Mouse (Mus musculus): ENCODE measurements around the gene Chd6. TPM values are rescaled to one million over a fixed set of nuclear protein-coding genes. Genes with fewer than 3 reads are reported as not detected.
A peak's percentile ranks its signal among the peaks of the same experiment; 100 is the strongest.

The Chd6 gene
- total RNA-seq (2014; rRNA removed) (46.1 and 74.0 TPM in 2 replicates), polyA plus RNA-seq (2015; fragmentation: Nextera tagmentation; extraction: Ambion mirVana) (26.7 and 29.2 TPM in 2 replicates)

- Histone ChIP-seq H3K36me3 (ENCODE audit: insufficient read depth, low read length) (no peaks in the 10 kb centered on the region), H3K9ac (replicated peaks; ENCODE audit: low read length) (peak within 1 kb of the TSS; percentile 92), H3K4me2 (ENCODE audit: low read depth, low read length) (peak within 1 kb of the TSS; percentile 83), H3K9me3 (ENCODE audit: low read length) (no peaks in the 10 kb centered on the region), H3K27ac (peak within 1 kb of the TSS; percentile 98), H3K4me3 (ENCODE audit: low read length) (peak within 1 kb of the TSS; percentile 97), H3K27me3 (ENCODE audit: insufficient read depth, low read length) (no peaks in the 10 kb centered on the region), H3K4me1 (ENCODE audit: insufficient read depth, low read length) (peaks cover 10% of the 10 kb centered on the region; the same call in 1 of the 2 replicates)
- WGBS, result under 1% methylated on average over 26 of the region's 27 CpGs
- no peak for TF ChIP-seq CTCF (IDR thresholded peaks at IDR 0.05; ENCODE audit: low read depth)
- peak; percentile 100 for DNase-seq (ENCODE audit: low spot score)
- ATAC-seq, result peak; percentile 99
Measured at GRCm38 (mm10) chr2:161108933-161109371, at the start of gene Chd6. Chd6 (minus strand) TSS chr2:161109075.

- WGBS, result 49% methylated on average over 7 of the region's 7 CpGs
- Histone ChIP-seq H3K4me1 (ENCODE audit: insufficient read depth, low read length) (no peaks in the 10 kb centered on the region), H3K27me3 (ENCODE audit: insufficient read depth, low read length) (no peaks in the 10 kb centered on the region), H3K4me2 (ENCODE audit: low read depth, low read length) (no peak overlapping the region), H3K36me3 (ENCODE audit: insufficient read depth, low read length) (no peaks in the 10 kb centered on the region), H3K27ac (peak overlapping the region; percentile 56; the same call in 1 of the 2 replicates), H3K9me3 (ENCODE audit: low read length) (no peaks in the 10 kb centered on the region), H3K9ac (replicated peaks; ENCODE audit: low read length) (no peak overlapping the region), H3K4me3 (ENCODE audit: low read length) (no peak overlapping the region)
- no peak for TF ChIP-seq CTCF (IDR thresholded peaks at IDR 0.05; ENCODE audit: low read depth)
- DNase-seq (ENCODE audit: low spot score), result peak; percentile 21
- ATAC-seq, result no peak
Measured at GRCm38 (mm10) chr2:161150004-161150842, 41.3 kb upstream of the Chd6 start.

- H3K9me3 ChIP-seq (ENCODE audit: low read length), result no peaks in the 10 kb centered on the region
- peak overlapping the region; percentile 77 for H3K27ac ChIP-seq
- TF ChIP-seq CTCF (IDR thresholded peaks at IDR 0.05; ENCODE audit: low read depth), result no peak
- no peak overlapping the region for H3K4me3 ChIP-seq (ENCODE audit: low read length)
- H3K4me1 ChIP-seq (ENCODE audit: insufficient read depth, low read length), result no peaks in the 10 kb centered on the region
- no peak overlapping the region for H3K4me2 ChIP-seq (ENCODE audit: low read depth, low read length)
- no peaks in the 10 kb centered on the region for H3K36me3 ChIP-seq (ENCODE audit: insufficient read depth, low read length)
- ATAC-seq, result no peak; the same call in 1 of the 2 replicates
- no peaks in the 10 kb centered on the region for H3K27me3 ChIP-seq (ENCODE audit: insufficient read depth, low read length)
- H3K9ac ChIP-seq (replicated peaks; ENCODE audit: low read length), result no peak overlapping the region
- no peak for DNase-seq (ENCODE audit: low spot score)
- WGBS, result 39% methylated on average over 3 of the region's 3 CpGs
Measured at GRCm38 (mm10) chr2:161148428-161149020, 39.6 kb upstream of the Chd6 start.

GRCm38 (mm10) chr2:161147656-161148427 is 39.0 kb upstream of the Chd6 start:
- WGBS, result 27% methylated on average over 4 of the region's 4 CpGs
- no peaks in the 10 kb centered on the region for H3K4me1 ChIP-seq (ENCODE audit: insufficient read depth, low read length)
- no peak overlapping the region for H3K4me2 ChIP-seq (ENCODE audit: low read depth, low read length)
- DNase-seq (ENCODE audit: low spot score) (peak; percentile 90), ATAC-seq (peak; percentile 92)
- no peak overlapping the region for H3K9ac ChIP-seq (replicated peaks; ENCODE audit: low read length)
- no peak for TF ChIP-seq CTCF (IDR thresholded peaks at IDR 0.05; ENCODE audit: low read depth)
- H3K4me3 ChIP-seq (ENCODE audit: low read length), result no peak overlapping the region
- no peaks in the 10 kb centered on the region for H3K9me3 ChIP-seq (ENCODE audit: low read length)
- peak overlapping the region; percentile 77 for H3K27ac ChIP-seq
- H3K27me3 ChIP-seq (ENCODE audit: insufficient read depth, low read length), result no peaks in the 10 kb centered on the region
- H3K36me3 ChIP-seq (ENCODE audit: insufficient read depth, low read length), result no peaks in the 10 kb centered on the region

- no peak overlapping the region for H3K27ac ChIP-seq
- no peak for ATAC-seq
- no peak overlapping the region for H3K9ac ChIP-seq (replicated peaks; ENCODE audit: low read length)
- no peak for DNase-seq (ENCODE audit: low spot score)
- 93% methylated on average over 4 of the region's 4 CpGs for WGBS
- H3K4me3 ChIP-seq (ENCODE audit: low read length), result no peak overlapping the region
- H3K4me1 ChIP-seq (ENCODE audit: insufficient read depth, low read length), result no peaks in the 10 kb centered on the region
- H3K4me2 ChIP-seq (ENCODE audit: low read depth, low read length), result no peak overlapping the region
- H3K36me3 ChIP-seq (ENCODE audit: insufficient read depth, low read length), result no peaks in the 10 kb centered on the region
- no peaks in the 10 kb centered on the region for H3K9me3 ChIP-seq (ENCODE audit: low read length)
- H3K27me3 ChIP-seq (ENCODE audit: insufficient read depth, low read length), result no peaks in the 10 kb centered on the region
- TF ChIP-seq CTCF (IDR thresholded peaks at IDR 0.05; ENCODE audit: low read depth), result no peak
Measured at GRCm38 (mm10) chr2:161144799-161145198, 35.9 kb upstream of the Chd6 start.

- ATAC-seq (no peak), DNase-seq (ENCODE audit: low spot score) (no peak)
- Histone ChIP-seq H3K9me3 (ENCODE audit: low read length) (no peaks in the 10 kb centered on the region), H3K4me3 (ENCODE audit: low read length) (no peak overlapping the region), H3K9ac (replicated peaks; ENCODE audit: low read length) (no peak overlapping the region), H3K27ac (no peak overlapping the region), H3K27me3 (ENCODE audit: insufficient read depth, low read length) (no peaks in the 10 kb centered on the region), H3K36me3 (ENCODE audit: insufficient read depth, low read length) (no peaks in the 10 kb centered on the region), H3K4me2 (ENCODE audit: low read depth, low read length) (no peak overlapping the region), H3K4me1 (ENCODE audit: insufficient read depth, low read length) (no peaks in the 10 kb centered on the region)
- TF ChIP-seq CTCF (IDR thresholded peaks at IDR 0.05; ENCODE audit: low read depth), result no peak
- 54% methylated on average over 11 of the region's 11 CpGs for WGBS
Measured at GRCm38 (mm10) chr2:161138672-161139536, 30.0 kb upstream of the Chd6 start.
